Mouse (Mus musculus) bone marrow macrophage, adult 2 months (primary cell): ENCODE results near the gene Gpatch8. TPM values are rescaled to one million over a fixed set of nuclear protein-coding genes. Genes with fewer than 3 reads are reported as not detected.

Experiments used
- H3K27ac ChIP-seq: 2 replicates; pipeline ENCODE4 v1.5.1; 2012; ENCODE audit warnings: low read depth, low read length; ENCODE audit not compliant: insufficient read depth
- H3K4me1 ChIP-seq: 2 replicates; pipeline ENCODE4 v1.6.1; 2012; ENCODE audit warnings: low read length; ENCODE audit not compliant: control insufficient read depth, insufficient read depth
- H3K4me3 ChIP-seq: 2 replicates; pipeline ENCODE4 v1.5.1; 2012; ENCODE audit warnings: mild to moderate bottlenecking, low read length, moderate library complexity; ENCODE audit not compliant: insufficient read depth
- CTCF ChIP-seq: IDR thresholded peaks from 2 replicates; pipeline ENCODE4 v1.5.1; 2012; ENCODE audit warnings: low read depth, mild to moderate bottlenecking, low read length, moderate library complexity
- POLR2A ChIP-seq: IDR thresholded peaks from 2 replicates; pipeline ENCODE4 v1.6.1; 2012; ENCODE audit warnings: mild to moderate bottlenecking, low read depth, low read length, borderline replicate concordance
- polyA plus RNA-seq: library from polyadenylated mRNA; stranded (reverse); fragments of >200 nt; gene quantifications from 2 replicates; pipeline ENCODE4 v1.2.4, GENCODE M21; 2012; ENCODE audit not compliant: missing spikeins, insufficient read depth, insufficient read length

The Gpatch8 gene
- polyA plus RNA-seq, 1 experiment, result 26.8 TPM

DNA sequence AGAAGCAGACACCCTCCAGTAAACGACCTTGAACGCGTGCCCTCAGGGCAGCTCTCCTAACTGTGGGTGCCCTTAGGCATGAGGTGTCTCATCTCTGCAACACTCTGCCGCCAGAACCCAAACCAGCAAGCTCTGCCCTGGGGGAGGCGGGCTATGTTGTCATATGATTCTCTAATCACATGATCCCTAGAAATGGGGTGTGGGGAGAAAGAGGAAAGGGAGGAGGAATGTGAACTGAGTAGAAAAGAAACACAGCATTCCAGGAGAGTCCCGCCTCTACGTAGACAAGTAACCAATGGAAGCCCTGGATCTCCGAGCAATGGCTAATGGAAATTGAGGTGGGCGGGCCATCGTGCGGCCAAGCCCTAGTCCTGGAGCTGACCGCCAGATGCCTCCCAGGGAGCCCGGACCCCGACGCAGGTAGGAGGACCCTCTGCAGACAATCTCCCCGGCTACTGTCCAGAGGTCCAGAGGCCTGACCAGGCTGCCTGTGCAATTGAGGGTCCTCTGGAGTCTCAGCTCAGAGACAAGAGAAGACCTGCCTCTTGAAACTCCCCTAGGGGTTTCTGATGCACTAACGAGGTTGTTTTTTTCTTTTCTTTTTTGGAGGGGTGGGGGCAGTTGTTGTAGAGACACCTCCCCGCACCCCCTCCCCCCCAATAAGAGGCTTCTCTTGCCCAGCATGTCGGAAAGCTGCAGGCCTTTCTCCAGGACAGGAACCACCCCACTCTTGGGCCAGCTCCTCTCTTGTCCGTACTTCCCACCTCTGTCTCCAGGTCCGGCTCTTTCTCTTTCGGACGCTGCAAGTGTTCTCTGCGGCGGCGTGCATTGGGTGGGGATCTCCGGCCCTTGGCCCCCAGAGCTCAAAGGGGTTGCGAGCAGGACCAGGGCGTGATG is 125.8 kb downstream of the Gpatch8 start, which contains the start of gene Grn:
Gene Grn, plus strand, starts transcription at position 195 of the 897 bp plus-strand sequence.
- no peak for TF ChIP-seq CTCF
- peak; percentile 92 for TF ChIP-seq POLR2A

DNA sequence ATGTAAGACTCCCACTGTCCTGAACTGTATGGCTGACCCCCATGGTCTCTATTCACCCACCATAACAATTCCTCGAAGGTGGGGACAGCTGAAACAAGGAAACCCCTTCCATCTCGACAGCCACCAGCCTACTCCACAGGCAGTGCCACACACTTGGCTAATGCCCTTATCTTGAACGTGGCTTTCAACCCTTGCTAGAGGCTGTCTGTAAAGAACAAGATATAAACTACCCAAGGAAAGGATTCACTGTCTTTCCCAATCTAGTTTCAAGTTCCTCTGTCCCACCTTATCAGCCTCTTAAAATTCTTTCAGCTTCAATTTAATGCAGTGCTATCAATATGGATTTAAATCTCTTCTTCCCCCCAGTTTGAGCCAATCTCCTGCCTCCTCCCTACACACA is 126.6 kb downstream of the Gpatch8 start:
- peaks cover 22% of the 10 kb centered on the region for H3K4me1 ChIP-seq
- TF ChIP-seq POLR2A, result no peak
- H3K27ac ChIP-seq, result peak overlapping the region; percentile 97

More for the DNA sequence above, 125.8 kb downstream of the Gpatch8 start, which contains the start of gene Grn:
- H3K4me3 ChIP-seq, result peak within 1 kb of the TSS; percentile 88
- H3K27ac ChIP-seq, result peak within 1 kb of the TSS; percentile 98
- peaks cover 19% of the 10 kb centered on the region for H3K4me1 ChIP-seq

DNA sequence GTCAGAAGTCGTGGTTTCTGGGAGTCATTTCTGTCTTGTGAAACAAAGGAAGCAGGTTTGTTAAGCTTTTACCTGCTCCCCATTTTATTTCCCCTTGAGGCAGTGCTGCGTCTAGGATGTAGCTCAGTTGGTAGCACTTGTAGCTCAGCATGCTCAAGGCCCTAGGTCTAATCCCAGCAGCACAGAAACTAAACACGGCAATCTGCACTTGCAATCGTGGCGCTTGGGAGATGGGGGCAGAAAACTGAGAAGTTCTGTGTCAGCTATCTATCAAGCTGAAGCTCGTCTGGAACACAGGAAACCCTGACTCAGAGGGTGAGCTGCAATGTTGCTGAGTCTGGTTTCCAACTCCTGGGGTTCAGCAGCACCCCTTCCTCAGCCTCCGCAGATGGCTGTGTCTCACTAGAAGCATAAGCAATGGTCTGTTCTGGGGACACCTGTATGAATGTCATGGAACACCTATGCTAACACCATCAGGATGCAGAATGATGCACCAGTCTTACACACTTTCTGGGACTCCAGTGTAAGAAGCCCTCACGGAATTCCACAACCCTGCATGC is 127.1 kb downstream of the Gpatch8 start:
- Histone ChIP-seq H3K4me1 (peaks cover 27% of the 10 kb centered on the region), H3K27ac (peak overlapping the region; percentile 97), H3K4me3 (peak overlapping the region; percentile 87)
- TF ChIP-seq CTCF (no peak), POLR2A (no peak)

More for the DNA sequence above, 126.6 kb downstream of the Gpatch8 start:
- peak overlapping the region; percentile 87 for H3K4me3 ChIP-seq

Other genes with a start within 250 kb of the Gpatch8 start
- 59.0 and 59.7 TPM in 2 replicates for gene Ubtf, start 236.7 kb downstream of the Gpatch8 start, polyA plus RNA-seq
- gene Slc4a1, start 190.2 kb downstream of the Gpatch8 start, polyA plus RNA-seq, result not detected in 2 replicates
- gene Rundc3a, start 163.0 kb downstream of the Gpatch8 start, polyA plus RNA-seq, result not detected in 2 replicates
- gene Slc25a39, start 148.4 kb downstream of the Gpatch8 start, polyA plus RNA-seq, result 133 and 173 TPM in 2 replicates
- gene Grn, start 126.1 kb downstream of the Gpatch8 start, polyA plus RNA-seq, result 1,924 and 2,101 TPM in 2 replicates
- gene Fam171a2, start 108.7 kb downstream of the Gpatch8 start, polyA plus RNA-seq, result not detected in 2 replicates
- gene Itga2b, start 86.3 kb downstream of the Gpatch8 start, polyA plus RNA-seq, result 2.3 and 2.5 TPM in 2 replicates
- not detected in 2 replicates for gene Gm11627, start 23.1 kb upstream of the Gpatch8 start, polyA plus RNA-seq
- 0.21 TPM in 1 of 2 replicates, not detected in the other for gene Fzd2, start 48.0 kb upstream of the Gpatch8 start, polyA plus RNA-seq
- gene Meioc, start 107.3 kb upstream of the Gpatch8 start, polyA plus RNA-seq, result not detected in 2 replicates
- gene Ccdc43, start 141.4 kb upstream of the Gpatch8 start, polyA plus RNA-seq, result 28.9 and 30.5 TPM in 2 replicates
- not detected in 2 replicates for gene Adam11, start 205.0 kb upstream of the Gpatch8 start, polyA plus RNA-seq